Mouse (Mus musculus) megakaryocyte, embryonic 14.5 days (primary cell): ENCODE measurements at regions not wholly inside any gene's neighbourhood (a gene's known extent, or its start where the extent isn't known, plus 50 kb on each side); places are given as distances from the start of the nearest gene placed in this dataset.

Experiments used
- FLI1 ChIP-seq: IDR thresholded peaks from 2 replicates; pipeline ENCODE4 v1.6.1; 2012; ENCODE audit warnings: low read length, inconsistent platforms, mixed read lengths
- GATA1 ChIP-seq: IDR thresholded peaks from 3 replicates; pipeline ENCODE4 v1.6.1; 2012; ENCODE audit warnings: mixed read lengths, low read length, inconsistent platforms, borderline replicate concordance

DNA sequence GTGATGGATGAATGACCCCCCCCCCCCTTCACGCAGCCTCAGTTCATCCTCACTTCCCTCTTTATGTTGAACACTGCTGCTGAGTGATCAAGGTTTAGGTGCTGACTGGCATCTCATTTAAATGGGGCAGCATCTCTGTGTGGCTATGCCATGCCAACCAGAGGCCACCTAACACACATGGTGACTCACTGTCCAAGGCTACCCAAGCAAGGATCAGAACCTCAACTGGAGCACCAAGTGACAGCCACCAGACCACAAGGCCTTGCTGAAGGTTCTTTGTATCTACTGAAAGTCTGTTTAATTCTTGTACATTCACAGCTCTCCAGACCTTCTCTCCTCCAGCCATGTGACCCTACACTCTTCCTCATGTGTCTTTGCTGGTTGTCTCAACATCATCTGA, 347.6 kb upstream of the Myt1l start:
- no peak for TF ChIP-seq GATA1
- TF ChIP-seq FLI1, result no peak
